Mouse (Mus musculus) midbrain, embryonic 16.5 days (tissue): ENCODE results near the gene Itgb4. TPM values are rescaled to one million over a fixed set of nuclear protein-coding genes. Genes with fewer than 3 reads are reported as not detected.
"Not testable (repeated sequence)": the region's sequence is repeated elsewhere in the genome, so short reads cannot be mapped to it uniquely, and the experiment has no call there.

Experiments used
- ATAC-seq: fragments of 200-750 bp; cut with Nextera tagmentation; 2 replicates; pipeline ENCODE4 v1.8.0; 2017; ENCODE audit warnings: moderate TSS enrichment
- H3K27ac ChIP-seq: fragments of 300-500 bp; sonication (generic); 2 replicates; pipeline ENCODE4 v1.5.1; 2014; ENCODE audit warnings: mild to moderate bottlenecking, low read length, mixed read lengths
- H3K27me3 ChIP-seq: fragments of 300-500 bp; sonication (generic); 2 replicates; pipeline ENCODE4 v1.6.1; 2014; ENCODE audit warnings: low read depth, low read length, mixed read lengths; ENCODE audit not compliant: control insufficient read depth, insufficient read depth
- H3K36me3 ChIP-seq: fragments of 300-500 bp; sonication (generic); 2 replicates; pipeline ENCODE4 v1.6.1; 2014; ENCODE audit warnings: mild to moderate bottlenecking, low read length, moderate library complexity, mixed read lengths; ENCODE audit not compliant: control insufficient read depth, insufficient read depth
- H3K4me1 ChIP-seq: fragments of 300-500 bp; sonication (generic); 2 replicates; pipeline ENCODE4 v1.6.1; 2014; ENCODE audit warnings: mild to moderate bottlenecking, low read length, mixed read lengths; ENCODE audit not compliant: control insufficient read depth, insufficient read depth
- H3K4me2 ChIP-seq: fragments of 300-500 bp; sonication (generic); 2 replicates; pipeline ENCODE4 v1.6.1; 2014; ENCODE audit warnings: mild to moderate bottlenecking, low read length, mixed read lengths
- H3K4me3 ChIP-seq: fragments of 300-500 bp; sonication (generic); 2 replicates; pipeline ENCODE4 v1.5.1; 2014; ENCODE audit warnings: low read depth, mild to moderate bottlenecking, low read length, moderate library complexity, mixed read lengths
- H3K9ac ChIP-seq: fragments of 300-500 bp; sonication (generic); 2 replicates; pipeline ENCODE4 v1.6.1; 2014; ENCODE audit warnings: low read depth, low read length, mixed read lengths
- H3K9me3 ChIP-seq: fragments of 300-500 bp; sonication (generic); replicated peaks from 2 replicates; pipeline ENCODE4 v1.6.1; 2014; ENCODE audit warnings: mild to moderate bottlenecking, low read length, mixed read lengths; ENCODE audit not compliant: control insufficient read depth, poor library complexity, severe bottlenecking
- WGBS: fragments of 180-500 bp; shearing (Covaris S2); extraction: QIAGEN DNeasy Blood & Tissue Kit; methylation state at CpG from one replicate; pipeline ENCODE4 v1.1.7; 2014; 5-methylcytosine and 5-hydroxymethylcytosine counted together
- polyA plus RNA-seq: library from polyadenylated mRNA; unstranded; fragments of >200 nt; fragmentation: Nextera tagmentation; extraction: Ambion mirVana; gene quantifications from 2 replicates; pipeline ENCODE4 v1.2.1, GENCODE M21; 2015

Itgb4 gene
- polyA plus RNA-seq, 1 experiment from 2014 or later = 0.64 TPM

GRCm38 (mm10) chr11:116019976-116020411 is 45.5 kb downstream of the Itgb4 start:
- H3K4me3 ChIP-seq = no peak overlapping the region
- ATAC-seq = no peak
- H3K4me2 ChIP-seq = no peak overlapping the region
- H3K27ac ChIP-seq = no peak overlapping the region
- H3K36me3 ChIP-seq = peaks cover 6% of the 10 kb centered on the region; the same call in 1 of the 2 replicates
- H3K4me1 ChIP-seq = peaks cover 17% of the 10 kb centered on the region
- H3K9ac ChIP-seq = no peak overlapping the region
- no peaks in the 10 kb centered on the region for H3K27me3 ChIP-seq
- H3K9me3 ChIP-seq = no peaks in the 10 kb centered on the region
- 78% methylated on average over 2 of the region's 2 CpGs for WGBS

GRCm38 (mm10) chr11:116020519-116020922 is 46.0 kb downstream of the Itgb4 start:
- peaks cover 6% of the 10 kb centered on the region; the same call in 1 of the 2 replicates for H3K36me3 ChIP-seq
- no peak overlapping the region for H3K4me3 ChIP-seq
- no peak overlapping the region for H3K4me2 ChIP-seq
- ATAC-seq = no peak
- H3K9ac ChIP-seq = no peak overlapping the region
- peaks cover 17% of the 10 kb centered on the region for H3K4me1 ChIP-seq
- 69% methylated on average over 1 of the region's 1 CpGs for WGBS
- H3K9me3 ChIP-seq = no peaks in the 10 kb centered on the region
- no peak overlapping the region for H3K27ac ChIP-seq
- no peaks in the 10 kb centered on the region for H3K27me3 ChIP-seq

DNA sequence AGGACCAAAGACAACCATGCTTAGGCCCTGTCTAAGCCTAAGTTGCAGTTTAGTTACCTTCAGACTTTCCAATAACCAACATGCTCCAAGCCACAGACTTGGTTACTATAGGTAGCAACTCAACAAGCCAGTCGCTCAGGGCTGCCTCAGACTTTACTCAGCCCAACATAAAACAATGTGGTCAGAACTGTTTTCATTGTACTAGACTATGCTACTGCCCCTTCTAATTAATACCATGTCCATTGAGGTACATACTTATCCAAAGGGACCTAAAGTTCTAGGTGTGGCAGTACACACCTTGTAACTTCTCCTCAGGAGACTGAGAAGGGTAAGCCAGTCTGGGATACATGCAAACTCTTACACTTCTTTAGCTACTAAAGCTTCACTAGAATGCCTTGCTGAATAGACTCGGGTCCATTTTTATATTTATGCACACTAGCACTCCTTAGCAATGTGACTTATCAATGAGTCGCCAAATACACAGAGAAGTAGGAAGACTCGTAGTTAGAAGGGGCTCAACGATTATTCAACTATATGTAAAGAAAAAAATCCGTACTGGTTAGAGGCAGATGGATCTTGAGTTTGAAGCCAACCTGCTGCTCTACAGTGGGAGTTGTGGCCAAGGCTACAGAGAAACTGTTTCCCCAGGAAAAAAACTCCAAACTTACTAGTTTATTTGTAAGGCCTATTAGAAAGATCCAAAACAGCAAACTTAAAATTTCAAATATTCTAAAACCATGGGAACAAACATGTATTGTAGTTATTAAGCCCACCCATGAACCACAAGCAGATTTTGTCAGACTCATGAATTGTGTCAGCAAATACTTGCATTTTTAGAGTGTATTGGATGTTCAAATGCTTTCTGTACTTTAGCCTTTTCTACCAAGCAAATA is 47.1 kb downstream of the Itgb4 start:
- 81% methylated on average over 6 of the region's 6 CpGs for WGBS
- Histone ChIP-seq H3K9me3 (no peaks in the 10 kb centered on the region), H3K27me3 (no peaks in the 10 kb centered on the region), H3K9ac (no peak overlapping the region), H3K4me2 (peak overlapping the region; percentile 87), H3K4me1 (peaks cover 17% of the 10 kb centered on the region), H3K36me3 (peaks cover 6% of the 10 kb centered on the region; the same call in 1 of the 2 replicates), H3K4me3 (peak overlapping the region; percentile 20), H3K27ac (0 out of 2 replicates have a peak overlapping the region, but pooled peaks have one; percentile 7)
- ATAC-seq = no peak

- 57% methylated on average over 4 of the region's 4 CpGs for WGBS
- no peaks in the 10 kb centered on the region for H3K9me3 ChIP-seq
- no peak for ATAC-seq
These were observed 47.8 kb downstream of the Itgb4 start for GRCm38 (mm10) chr11:116022256-116022780.

DNA sequence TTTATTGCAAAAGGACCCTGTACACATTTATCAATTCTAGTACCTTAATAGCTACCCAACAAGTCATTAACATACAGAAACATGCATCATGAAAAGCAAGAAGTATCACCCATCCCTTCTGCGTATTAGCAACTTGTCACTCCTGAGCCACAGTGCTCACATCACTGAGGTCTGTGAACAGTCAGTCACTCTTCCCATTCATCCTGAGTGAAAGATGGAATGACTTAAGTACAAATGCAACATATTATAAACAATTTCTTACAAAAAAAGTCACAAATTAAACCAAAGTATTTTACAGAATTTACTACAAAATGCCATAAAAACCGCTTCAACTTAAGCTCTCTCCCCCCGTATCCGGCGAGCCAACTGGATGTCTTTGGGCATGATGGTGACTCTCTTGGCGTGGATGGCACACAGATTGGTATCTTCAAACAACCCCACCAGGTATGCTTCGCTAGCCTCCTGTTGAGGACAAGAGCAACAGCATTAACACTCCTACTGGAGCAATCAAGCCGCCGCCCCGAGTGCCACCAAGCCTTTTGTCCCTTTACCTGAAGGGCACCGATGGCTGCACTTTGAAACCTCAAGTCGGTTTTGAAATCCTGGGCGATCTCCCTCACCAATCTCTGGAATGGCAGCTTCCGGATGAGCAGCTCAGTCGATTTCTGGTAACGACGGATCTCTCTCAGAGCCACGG is 48.7 kb downstream of the Itgb4 start:
- Histone ChIP-seq H3K4me1 (peaks cover 17% of the 10 kb centered on the region), H3K9ac (peak overlapping the region; percentile 100), H3K4me2 (peak overlapping the region; percentile 46), H3K4me3 (peak overlapping the region; percentile 97), H3K27ac (peak overlapping the region; percentile 100)
- H3K36me3 ChIP-seq, H3K27me3 ChIP-seq, ATAC-seq, H3K9me3 ChIP-seq: not testable (repeated sequence)
- WGBS = 5% methylated on average over 18 of the region's 18 CpGs

More at GRCm38 (mm10) chr11:116022256-116022780, 47.8 kb downstream of the Itgb4 start:
- H3K4me3 ChIP-seq = peak overlapping the region; percentile 42
- H3K36me3 ChIP-seq = peaks cover 6% of the 10 kb centered on the region; the same call in 1 of the 2 replicates
- H3K4me1 ChIP-seq = peaks cover 17% of the 10 kb centered on the region
- no peak overlapping the region for H3K27ac ChIP-seq
- no peaks in the 10 kb centered on the region for H3K27me3 ChIP-seq
- peak overlapping the region; percentile 46 for H3K9ac ChIP-seq
- peak overlapping the region; percentile 87 for H3K4me2 ChIP-seq

GRCm38 (mm10) chr11:116023771-116024355 is 49.4 kb downstream of the Itgb4 start:
- peak; percentile 70 for ATAC-seq
- H3K36me3 ChIP-seq = peaks cover 6% of the 10 kb centered on the region; the same call in 1 of the 2 replicates
- H3K4me2 ChIP-seq = peak overlapping the region; percentile 46
- under 1% methylated on average over 48 of the region's 57 CpGs for WGBS
- H3K9ac ChIP-seq = peak overlapping the region; percentile 100
- no peaks in the 10 kb centered on the region for H3K9me3 ChIP-seq
- H3K4me3 ChIP-seq = peak overlapping the region; percentile 97
- H3K4me1 ChIP-seq = peaks cover 17% of the 10 kb centered on the region
- no peaks in the 10 kb centered on the region for H3K27me3 ChIP-seq
- H3K27ac ChIP-seq = peak overlapping the region; percentile 100

GRCm38 (mm10) chr11:116024356-116024808 is 49.9 kb downstream of the Itgb4 start:
- H3K4me3 ChIP-seq = peak overlapping the region; percentile 97
- WGBS = under 1% methylated on average over 37 of the region's 37 CpGs
- peaks cover 19% of the 10 kb centered on the region for H3K4me1 ChIP-seq
- peak overlapping the region; percentile 100 for H3K27ac ChIP-seq
- peaks cover 6% of the 10 kb centered on the region; the same call in 1 of the 2 replicates for H3K36me3 ChIP-seq
- H3K27me3 ChIP-seq = no peaks in the 10 kb centered on the region
- ATAC-seq = peak; percentile 96
- H3K4me2 ChIP-seq = no peak overlapping the region
- H3K9me3 ChIP-seq = no peaks in the 10 kb centered on the region
- H3K9ac ChIP-seq = peak overlapping the region; percentile 100

DNA sequence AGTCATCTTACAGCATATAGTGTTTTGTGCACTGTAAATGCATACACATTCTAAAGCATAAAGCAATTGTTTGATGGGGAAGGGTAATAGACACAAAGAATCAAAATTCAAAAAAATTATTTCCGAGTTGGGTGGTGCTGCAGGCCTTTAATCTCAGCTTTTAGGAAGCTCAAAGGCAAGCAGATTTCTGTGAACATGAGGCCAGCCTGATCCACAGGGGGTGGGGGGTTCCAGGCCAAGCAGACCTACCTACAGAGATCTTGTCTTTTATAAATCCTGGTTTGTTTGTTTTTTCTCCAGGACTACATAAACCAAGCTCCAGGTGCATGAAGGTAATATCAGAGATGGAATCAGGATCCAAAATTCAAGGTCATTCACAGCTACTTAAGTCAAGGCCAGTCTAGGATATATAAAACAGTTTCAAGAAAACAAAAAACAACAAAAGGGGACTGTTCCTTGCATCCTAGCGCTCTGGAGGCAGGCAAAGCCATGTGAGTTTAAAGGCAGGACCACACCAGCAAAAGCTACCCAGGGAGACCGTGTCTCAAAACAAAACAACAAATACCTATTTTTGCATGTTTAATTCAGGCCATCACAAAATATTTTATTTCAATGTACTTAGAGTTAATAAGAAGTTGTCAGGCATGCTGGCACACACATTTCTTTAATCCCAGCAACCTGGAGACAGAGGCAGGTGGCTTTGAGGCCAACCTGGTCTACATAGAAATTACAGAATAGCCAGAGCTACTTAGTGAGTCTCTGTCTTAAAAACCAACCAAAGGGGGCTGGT is 50.7 kb downstream of the Itgb4 start:
- no peak overlapping the region for H3K9ac ChIP-seq
- peaks cover 21% of the 10 kb centered on the region for H3K4me1 ChIP-seq
- H3K4me3 ChIP-seq = no peak overlapping the region
- 88% methylated on average over 3 of the region's 3 CpGs for WGBS
- H3K4me2 ChIP-seq = no peak overlapping the region
- no peaks in the 10 kb centered on the region for H3K27me3 ChIP-seq
- H3K27ac ChIP-seq = peak overlapping the region; percentile 81
- no peaks in the 10 kb centered on the region for H3K9me3 ChIP-seq
- ATAC-seq = no peak
- H3K36me3 ChIP-seq = peaks cover 3% of the 10 kb centered on the region; the same call in 1 of the 2 replicates
